Mouse (Mus musculus) left cerebral cortex, adult 11 months (tissue): ENCODE results near the gene Gm8660.
"Not testable (repeated sequence)": the region's sequence is repeated elsewhere in the genome, so short reads cannot be mapped to it uniquely, and the experiment has no call there.

Source experiments
- DNase-seq: peaks from one replicate; pipeline ENCODE4 v3.0.0; 2022; ENCODE audit warnings: low spot score

The Gm8660 gene

GRCm38 (mm10) chr7:22370939-22371338 is at the start of gene Gm8660:
TSS of gene Gm8660 (minus strand) at chr7:22371039.
- not testable (repeated sequence) for DNase-seq

- DNase-seq, result not testable (repeated sequence)
Observed at GRCm38 (mm10) chr7:22413283-22413682, 42.4 kb upstream of the Gm8660 start, which contains the start of gene Vmn1r148. TSS of gene Vmn1r148 (plus strand) at chr7:22413583.

DNA sequence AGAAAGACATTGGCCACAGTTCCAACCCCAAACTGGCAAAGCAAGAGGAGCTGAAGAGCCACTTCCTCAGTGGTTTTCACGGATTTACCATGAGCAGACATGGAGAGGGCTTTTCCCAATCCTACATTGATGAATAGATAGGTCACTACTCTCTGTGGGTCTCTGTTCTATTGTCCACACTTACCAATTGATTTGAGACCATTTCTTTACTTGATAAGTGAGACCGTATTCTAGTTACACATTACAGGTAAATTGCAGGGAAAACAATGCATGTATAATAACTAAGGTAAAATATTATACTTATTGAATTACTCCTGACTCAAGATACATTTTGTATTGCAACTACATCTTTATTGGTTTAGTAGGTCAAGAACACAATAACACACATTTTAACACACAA is 41.2 kb downstream of the Gm8660 start, which contains the start of gene Gm4187:
Gm4187 (minus strand) TSS at position 101 of the 400 bp plus-strand sequence.
- not testable (repeated sequence) for DNase-seq
